Mouse (Mus musculus) neural tube, embryonic 12.5 days (tissue): ENCODE measurements around the gene Acaca. TPM values are rescaled to one million over a fixed set of nuclear protein-coding genes. Genes with fewer than 3 reads are reported as not detected.

Experiments used
- ATAC-seq: fragments of 200-750 bp; cut with Nextera tagmentation; 2 replicates; pipeline ENCODE4 v1.8.0; 2017; ENCODE audit warnings: low read depth, mild to moderate bottlenecking, moderate TSS enrichment, moderate library complexity; ENCODE audit not compliant: low FRiP score
- H3K27ac ChIP-seq: fragments of 300-500 bp; sonication (generic); 2 replicates; pipeline ENCODE4 v1.5.1; 2016
- H3K27me3 ChIP-seq: fragments of 300-500 bp; sonication (generic); replicated peaks from 2 replicates; pipeline ENCODE4 v1.6.1; 2016; ENCODE audit warnings: mild to moderate bottlenecking
- H3K36me3 ChIP-seq: fragments of 300-500 bp; sonication (generic); 2 replicates; pipeline ENCODE4 v1.6.1; 2016; ENCODE audit warnings: mild to moderate bottlenecking
- H3K4me1 ChIP-seq: fragments of 300-500 bp; sonication (generic); 2 replicates; pipeline ENCODE4 v1.6.1; 2016
- H3K4me2 ChIP-seq: fragments of 300-500 bp; sonication (generic); replicated peaks from 2 replicates; pipeline ENCODE4 v1.6.1; 2016; ENCODE audit warnings: mild to moderate bottlenecking
- H3K4me3 ChIP-seq: fragments of 300-500 bp; sonication (generic); 2 replicates; pipeline ENCODE4 v1.5.1; 2016
- H3K9ac ChIP-seq: fragments of 300-500 bp; sonication (generic); 2 replicates; pipeline ENCODE4 v1.6.1; 2016; ENCODE audit warnings: mild to moderate bottlenecking
- H3K9me3 ChIP-seq: fragments of 300-500 bp; sonication (generic); 2 replicates; pipeline ENCODE4 v1.6.1; 2016; ENCODE audit warnings: mild to moderate bottlenecking
- WGBS: fragments of 180-500 bp; shearing (Covaris S2); methylation state at CpG from one replicate; pipeline ENCODE4 v1.1.7; 2016; 5-methylcytosine and 5-hydroxymethylcytosine counted together
- polyA plus RNA-seq: library from polyadenylated mRNA; unstranded; fragments of >200 nt; fragmentation: Nextera tagmentation; extraction: Ambion mirVana; gene quantifications from 2 replicates; pipeline ENCODE4 v1.2.1, GENCODE M21; 2016

Acaca gene
- polyA plus RNA-seq, 1 experiment from 2014 or later, result 29.0 TPM

- Histone ChIP-seq H3K4me2 (no peak overlapping the region), H3K36me3 (peaks cover 36% of the 10 kb centered on the region)
- ATAC-seq, result no peak
These were observed 135.0 kb downstream of the Acaca start for GRCm38 (mm10) chr11:84264490-84264889.

GRCm38 (mm10) chr11:84268068-84268467 lies 138.6 kb downstream of the Acaca start:
- Histone ChIP-seq H3K9me3 (no peaks in the 10 kb centered on the region), H3K4me1 (no peaks in the 10 kb centered on the region; the same call in 1 of the 2 replicates), H3K27me3 (no peaks in the 10 kb centered on the region), H3K4me2 (no peak overlapping the region), H3K27ac (no peak overlapping the region), H3K4me3 (no peak overlapping the region), H3K36me3 (peaks cover 23% of the 10 kb centered on the region), H3K9ac (no peak overlapping the region)
- no peak for ATAC-seq

More at GRCm38 (mm10) chr11:84264490-84264889, 135.0 kb downstream of the Acaca start:
- H3K27me3 ChIP-seq, result no peaks in the 10 kb centered on the region
- H3K4me3 ChIP-seq, result no peak overlapping the region
- H3K27ac ChIP-seq, result no peak overlapping the region
- WGBS, result 68% methylated on average over 3 of the region's 3 CpGs
- H3K9ac ChIP-seq, result no peak overlapping the region
- no peaks in the 10 kb centered on the region for H3K4me1 ChIP-seq
- H3K9me3 ChIP-seq, result no peaks in the 10 kb centered on the region

- Histone ChIP-seq H3K36me3 (peaks cover 29% of the 10 kb centered on the region), H3K9ac (no peak overlapping the region), H3K4me1 (no peaks in the 10 kb centered on the region; the same call in 1 of the 2 replicates), H3K27me3 (no peaks in the 10 kb centered on the region), H3K9me3 (no peaks in the 10 kb centered on the region), H3K4me2 (no peak overlapping the region), H3K27ac (no peak overlapping the region), H3K4me3 (no peak overlapping the region)
- 73% methylated on average over 3 of the region's 3 CpGs for WGBS
- ATAC-seq, result no peak
These were observed 141.0 kb downstream of the Acaca start for GRCm38 (mm10) chr11:84270511-84270910.

GRCm38 (mm10) chr11:84271948-84272347 lies 142.5 kb downstream of the Acaca start:
- Histone ChIP-seq H3K4me2 (no peak overlapping the region), H3K36me3 (peaks cover 23% of the 10 kb centered on the region), H3K4me1 (peaks cover 8% of the 10 kb centered on the region), H3K27ac (peak overlapping the region; percentile 42; the same call in 1 of the 2 replicates), H3K9ac (no peak overlapping the region), H3K4me3 (no peak overlapping the region), H3K27me3 (no peaks in the 10 kb centered on the region), H3K9me3 (no peaks in the 10 kb centered on the region)
- 45% methylated on average over 10 of the region's 10 CpGs for WGBS
- ATAC-seq, result 0 out of 2 replicates have a peak, but pooled peaks have one; percentile 17

GRCm38 (mm10) chr11:84272574-84272973 lies 143.1 kb downstream of the Acaca start:
- Histone ChIP-seq H3K9ac (no peak overlapping the region), H3K36me3 (peaks cover 19% of the 10 kb centered on the region), H3K4me3 (no peak overlapping the region), H3K4me1 (peaks cover 14% of the 10 kb centered on the region), H3K27ac (peak overlapping the region; percentile 12; the same call in 1 of the 2 replicates), H3K27me3 (no peaks in the 10 kb centered on the region), H3K9me3 (no peaks in the 10 kb centered on the region), H3K4me2 (no peak overlapping the region)
- ATAC-seq, result no peak
- 79% methylated on average over 3 of the region's 3 CpGs for WGBS

GRCm38 (mm10) chr11:84276979-84277378 lies 147.5 kb downstream of the Acaca start:
- H3K9me3 ChIP-seq, result no peaks in the 10 kb centered on the region
- H3K4me1 ChIP-seq, result peaks cover 15% of the 10 kb centered on the region
- H3K4me2 ChIP-seq, result no peak overlapping the region
- WGBS, result 21% methylated on average over 5 of the region's 5 CpGs
- H3K4me3 ChIP-seq, result no peak overlapping the region
- H3K36me3 ChIP-seq, result peaks cover 5% of the 10 kb centered on the region
- H3K9ac ChIP-seq, result no peak overlapping the region
- H3K27me3 ChIP-seq, result no peaks in the 10 kb centered on the region
- H3K27ac ChIP-seq, result peak overlapping the region; percentile 12; the same call in 1 of the 2 replicates
- ATAC-seq, result no peak

GRCm38 (mm10) chr11:84281280-84281679 lies 151.8 kb downstream of the Acaca start:
- Histone ChIP-seq H3K4me2 (no peak overlapping the region), H3K27ac (no peak overlapping the region), H3K27me3 (no peaks in the 10 kb centered on the region), H3K9ac (no peak overlapping the region), H3K9me3 (no peaks in the 10 kb centered on the region), H3K4me3 (no peak overlapping the region), H3K4me1 (peaks cover 19% of the 10 kb centered on the region), H3K36me3 (peaks cover 5% of the 10 kb centered on the region)
- 69% methylated on average over 5 of the region's 5 CpGs for WGBS
- no peak for ATAC-seq

- H3K27ac ChIP-seq, result no peak overlapping the region
- H3K27me3 ChIP-seq, result no peaks in the 10 kb centered on the region
- H3K9me3 ChIP-seq, result no peaks in the 10 kb centered on the region
- H3K4me3 ChIP-seq, result no peak overlapping the region
- WGBS, result 75% methylated on average over 7 of the region's 7 CpGs
- 0 out of 2 replicates have a peak, but pooled peaks cover 4% of the 10 kb centered on the region for H3K4me1 ChIP-seq
- no peak for ATAC-seq
- peaks cover 5% of the 10 kb centered on the region for H3K36me3 ChIP-seq
- H3K4me2 ChIP-seq, result no peak overlapping the region
- no peak overlapping the region for H3K9ac ChIP-seq
These were observed 153.7 kb downstream of the Acaca start for GRCm38 (mm10) chr11:84282944-84283703.

- H3K27ac ChIP-seq, result no peak overlapping the region
- no peaks in the 10 kb centered on the region for H3K9me3 ChIP-seq
- no peaks in the 10 kb centered on the region for H3K36me3 ChIP-seq
- no peaks in the 10 kb centered on the region for H3K4me1 ChIP-seq
- no peak overlapping the region for H3K9ac ChIP-seq
- no peak for ATAC-seq
- no peak overlapping the region for H3K4me3 ChIP-seq
- 84% methylated on average over 3 of the region's 3 CpGs for WGBS
- no peaks in the 10 kb centered on the region for H3K27me3 ChIP-seq
- no peak overlapping the region for H3K4me2 ChIP-seq
These were observed 161.3 kb downstream of the Acaca start for GRCm38 (mm10) chr11:84290781-84291180.

- H3K27ac ChIP-seq, result no peak overlapping the region
These were observed 163.1 kb downstream of the Acaca start for GRCm38 (mm10) chr11:84292532-84292931.

GRCm38 (mm10) chr11:84293288-84293687 lies 163.8 kb downstream of the Acaca start:
- Histone ChIP-seq H3K4me2 (no peak overlapping the region), H3K27me3 (no peaks in the 10 kb centered on the region), H3K9me3 (no peaks in the 10 kb centered on the region), H3K4me1 (no peaks in the 10 kb centered on the region), H3K36me3 (no peaks in the 10 kb centered on the region), H3K27ac (no peak overlapping the region), H3K4me3 (no peak overlapping the region), H3K9ac (no peak overlapping the region)
- WGBS, result 69% methylated on average over 3 of the region's 3 CpGs
- no peak for ATAC-seq

More at GRCm38 (mm10) chr11:84292532-84292931, 163.1 kb downstream of the Acaca start:
- WGBS, result 83% methylated on average over 3 of the region's 3 CpGs
- no peak for ATAC-seq
- H3K4me3 ChIP-seq, result no peak overlapping the region
- H3K36me3 ChIP-seq, result no peaks in the 10 kb centered on the region
- H3K4me1 ChIP-seq, result no peaks in the 10 kb centered on the region
- no peaks in the 10 kb centered on the region for H3K9me3 ChIP-seq
- H3K4me2 ChIP-seq, result no peak overlapping the region
- no peaks in the 10 kb centered on the region for H3K27me3 ChIP-seq
- H3K9ac ChIP-seq, result no peak overlapping the region

- no peak overlapping the region for H3K9ac ChIP-seq
- peaks cover 7% of the 10 kb centered on the region; the same call in 1 of the 2 replicates for H3K36me3 ChIP-seq
- no peaks in the 10 kb centered on the region for H3K9me3 ChIP-seq
- WGBS, result 90% methylated on average over 2 of the region's 2 CpGs
- no peak overlapping the region for H3K4me3 ChIP-seq
- no peak for ATAC-seq
- no peaks in the 10 kb centered on the region for H3K4me1 ChIP-seq
- no peak overlapping the region for H3K27ac ChIP-seq
- no peak overlapping the region for H3K4me2 ChIP-seq
- no peaks in the 10 kb centered on the region for H3K27me3 ChIP-seq
These were observed 166.9 kb downstream of the Acaca start for GRCm38 (mm10) chr11:84296337-84296736.

GRCm38 (mm10) chr11:84305474-84305873 lies 176.0 kb downstream of the Acaca start:
- Histone ChIP-seq H3K4me1 (no peaks in the 10 kb centered on the region), H3K36me3 (peaks cover 5% of the 10 kb centered on the region; the same call in 1 of the 2 replicates), H3K9me3 (no peaks in the 10 kb centered on the region), H3K4me2 (no peak overlapping the region), H3K27ac (no peak overlapping the region), H3K4me3 (no peak overlapping the region), H3K27me3 (no peaks in the 10 kb centered on the region), H3K9ac (no peak overlapping the region)
- no peak for ATAC-seq
- WGBS, result 88% methylated on average over 1 of the region's 1 CpGs
